Mouse (Mus musculus) layer of hippocampus, postnatal 10 days (tissue): ENCODE data around the gene Fdx1l. TPM values are rescaled to one million over a fixed set of nuclear protein-coding genes. Genes with fewer than 3 reads are reported as not detected.
"Not testable (repeated sequence)": the region's sequence is repeated elsewhere in the genome, so short reads cannot be mapped to it uniquely, and the experiment has no call there.

Experiments
- DNase-seq, 2 experiments: peaks; one replicate each; pipeline ENCODE4 v3.0.0; 2021; ENCODE audit warnings: low spot score in 2 of 2
- total RNA-seq, 2 experiments: library from RNA; stranded (reverse); gene quantifications; 2 replicates each; pipeline ENCODE4 v1.2.3; 2021

Gene Fdx1l
- total RNA-seq, 2 experiments from 2014 or later, result 53.7 to 55.2 TPM

GRCm38 (mm10) chr9:21074173-21074572 lies 759 bp upstream of the Fdx1l start:
- DNase-seq, result no peak

GRCm38 (mm10) chr9:21072641-21073040 lies 773 bp downstream of the Fdx1l start:
- no peak for DNase-seq

GRCm38 (mm10) chr9:21067006-21067684 lies 6.3 kb downstream of the Fdx1l start, which contains the start of gene Zglp1:
Gene Zglp1, minus strand, starts transcription at chr9:21067093.
- DNase-seq, result no peak

GRCm38 (mm10) chr9:21062928-21063327 lies 10.5 kb downstream of the Fdx1l start:
- peak in 1 of 2 experiments; percentile 34 for DNase-seq

- DNase-seq, result no peak
Measured at GRCm38 (mm10) chr9:21051578-21051977, 21.8 kb downstream of the Fdx1l start.

- DNase-seq, result no peak
Measured at GRCm38 (mm10) chr9:21045235-21045634, 28.2 kb downstream of the Fdx1l start.

- not testable (repeated sequence) for DNase-seq
Measured at GRCm38 (mm10) chr9:21044785-21045184, 28.6 kb downstream of the Fdx1l start.

- DNase-seq, result no peak
Measured at GRCm38 (mm10) chr9:21043563-21043962, 29.9 kb downstream of the Fdx1l start.

- peak in 1 of 2 experiments; percentile 54 for DNase-seq
Measured at GRCm38 (mm10) chr9:21041308-21041707, 32.1 kb downstream of the Fdx1l start.

GRCm38 (mm10) chr9:21039779-21040178 lies 33.6 kb downstream of the Fdx1l start:
- DNase-seq, result no peak

GRCm38 (mm10) chr9:21037481-21037891 lies 35.9 kb downstream of the Fdx1l start:
- peak; percentile 59 to 68 for DNase-seq

- DNase-seq, result peak in 1 of 2 experiments; percentile 46
Measured at GRCm38 (mm10) chr9:21036666-21037065, 36.7 kb downstream of the Fdx1l start.

- peak; percentile 22 to 24 for DNase-seq
Measured at GRCm38 (mm10) chr9:21036161-21036560, 37.3 kb downstream of the Fdx1l start.

- peak in 1 of 2 experiments; percentile 27 for DNase-seq
Measured at GRCm38 (mm10) chr9:21035586-21035985, 37.8 kb downstream of the Fdx1l start.

GRCm38 (mm10) chr9:21034481-21035085 lies 38.8 kb downstream of the Fdx1l start:
- peak; percentile 23 to 36 for DNase-seq

GRCm38 (mm10) chr9:21033136-21033535 lies 40.3 kb downstream of the Fdx1l start:
- peak; percentile 62 to 70 for DNase-seq

GRCm38 (mm10) chr9:21032491-21032890 lies 40.9 kb downstream of the Fdx1l start:
- no peak for DNase-seq

- DNase-seq, result peak; percentile 78 to 81
Measured at GRCm38 (mm10) chr9:21031896-21032351, 41.5 kb downstream of the Fdx1l start, which contains the start of gene Icam5. Gene Icam5, plus strand, starts transcription at chr9:21032073.

GRCm38 (mm10) chr9:21031251-21031895 lies 42.0 kb downstream of the Fdx1l start:
- DNase-seq, result peak; percentile 65 to 74

- DNase-seq, result peak; percentile 82 to 88
Measured at GRCm38 (mm10) chr9:21030781-21031250, 42.6 kb downstream of the Fdx1l start.

- no peak for DNase-seq
Measured at GRCm38 (mm10) chr9:21030055-21030600, 43.3 kb downstream of the Fdx1l start.
